Mouse (Mus musculus) neural tube, embryonic 14.5 days (tissue): ENCODE results near the gene Ctdnep1. TPM values are rescaled to one million over a fixed set of nuclear protein-coding genes. Genes with fewer than 3 reads are reported as not detected.
A peak's percentile ranks its signal among the peaks of the same experiment; 100 is the strongest.
"Not testable (repeated sequence)": the region's sequence is repeated elsewhere in the genome, so short reads cannot be mapped to it uniquely, and the experiment has no call there.

Experiments
- ATAC-seq: fragments of 200-750 bp; cut with Nextera tagmentation; 2 replicates; pipeline ENCODE4 v1.8.0; 2017; ENCODE audit warnings: low read depth, mild to moderate bottlenecking, moderate TSS enrichment, moderate library complexity
- H3K27ac ChIP-seq: fragments of 300-500 bp; sonication (generic); 2 replicates; pipeline ENCODE4 v1.5.1; 2014; ENCODE audit warnings: low read depth, mild to moderate bottlenecking, control low read depth, low read length, moderate library complexity, mixed read lengths
- H3K27me3 ChIP-seq: fragments of 300-500 bp; sonication (generic); 2 replicates; pipeline ENCODE4 v1.6.1; 2014; ENCODE audit warnings: low read length; ENCODE audit not compliant: control insufficient read depth, insufficient read depth
- H3K36me3 ChIP-seq: fragments of 300-500 bp; sonication (generic); 2 replicates; pipeline ENCODE4 v1.6.1; 2014; ENCODE audit warnings: low read length, mixed read lengths; ENCODE audit not compliant: control insufficient read depth, insufficient read depth
- H3K4me1 ChIP-seq: fragments of 300-500 bp; sonication (generic); 2 replicates; pipeline ENCODE4 v1.6.1; 2014; ENCODE audit warnings: low read length; ENCODE audit not compliant: control insufficient read depth, insufficient read depth
- H3K4me2 ChIP-seq: fragments of 300-500 bp; sonication (generic); 2 replicates; pipeline ENCODE4 v1.6.1; 2014; ENCODE audit warnings: mild to moderate bottlenecking, low read depth, low read length, control low read depth
- H3K4me3 ChIP-seq: fragments of 300-500 bp; sonication (generic); 2 replicates; pipeline ENCODE4 v1.5.1; 2014; ENCODE audit warnings: low read depth, low read length, control low read depth, mixed read lengths
- H3K9ac ChIP-seq: fragments of 300-500 bp; sonication (generic); replicated peaks from 2 replicates; pipeline ENCODE4 v1.6.1; 2014; ENCODE audit warnings: low read depth, mild to moderate bottlenecking, control low read depth, low read length, mixed read lengths
- H3K9me3 ChIP-seq: fragments of 300-500 bp; sonication (generic); 2 replicates; pipeline ENCODE4 v1.6.1; 2016; ENCODE audit warnings: low read length; ENCODE audit not compliant: control insufficient read depth
- WGBS: fragments of 180-500 bp; shearing (Covaris S2); extraction: QIAGEN DNeasy Blood & Tissue Kit; methylation state at CpG from one replicate; pipeline ENCODE4 v1.1.7; 2014; 5-methylcytosine and 5-hydroxymethylcytosine counted together
- polyA plus RNA-seq: library from polyadenylated mRNA; unstranded; fragments of >200 nt; fragmentation: Nextera tagmentation; extraction: Ambion mirVana; gene quantifications from 2 replicates; pipeline ENCODE4 v1.2.1, GENCODE M21; 2014

Gene Ctdnep1
- polyA plus RNA-seq, 1 experiment from 2014 or later, result 26.5 TPM

DNA sequence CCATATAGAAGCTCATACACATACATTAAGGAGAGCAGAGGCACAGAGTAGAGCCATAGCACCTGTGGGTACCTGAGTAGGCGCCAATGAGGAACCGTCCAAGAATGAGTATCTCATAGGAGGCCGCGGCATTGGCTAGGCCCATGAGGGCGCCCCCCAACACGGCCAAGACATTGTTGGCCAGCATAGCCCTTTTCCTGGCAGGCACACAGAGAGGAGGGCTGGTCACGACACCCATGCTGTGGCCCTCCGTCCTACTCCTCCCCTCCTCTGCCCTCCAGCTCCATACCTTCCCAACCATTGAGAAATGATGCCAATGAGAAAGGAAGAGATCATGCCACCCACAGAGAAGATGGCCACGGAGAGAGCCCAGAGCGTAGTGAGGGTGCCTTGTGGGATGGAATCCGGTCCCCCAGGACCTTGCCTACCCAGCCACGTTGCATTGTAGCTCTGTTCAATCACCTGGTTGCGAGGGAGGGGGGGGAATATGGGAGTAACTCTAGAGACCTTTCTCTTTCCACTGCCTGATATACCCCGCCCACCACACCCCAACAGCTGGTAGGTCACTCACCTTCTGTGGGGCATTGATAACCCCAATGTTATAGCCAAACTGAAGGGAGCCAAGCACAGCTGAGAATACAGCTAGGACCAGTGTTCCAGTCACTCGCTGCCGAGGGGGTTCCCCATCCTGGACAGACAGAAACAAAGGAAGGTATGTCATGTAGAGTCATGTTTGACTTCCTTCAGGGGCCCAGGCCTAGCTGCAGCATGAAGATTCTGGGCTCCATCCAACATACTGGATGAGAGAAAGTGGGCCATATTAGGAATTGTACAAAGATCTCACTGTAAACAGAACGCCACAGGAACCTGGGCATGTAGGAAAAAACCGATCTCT, 34.7 kb upstream of the Ctdnep1 start:
- H3K36me3 ChIP-seq, result no peaks in the 10 kb centered on the region
- WGBS, result 93% methylated on average over 18 of the region's 18 CpGs

DNA sequence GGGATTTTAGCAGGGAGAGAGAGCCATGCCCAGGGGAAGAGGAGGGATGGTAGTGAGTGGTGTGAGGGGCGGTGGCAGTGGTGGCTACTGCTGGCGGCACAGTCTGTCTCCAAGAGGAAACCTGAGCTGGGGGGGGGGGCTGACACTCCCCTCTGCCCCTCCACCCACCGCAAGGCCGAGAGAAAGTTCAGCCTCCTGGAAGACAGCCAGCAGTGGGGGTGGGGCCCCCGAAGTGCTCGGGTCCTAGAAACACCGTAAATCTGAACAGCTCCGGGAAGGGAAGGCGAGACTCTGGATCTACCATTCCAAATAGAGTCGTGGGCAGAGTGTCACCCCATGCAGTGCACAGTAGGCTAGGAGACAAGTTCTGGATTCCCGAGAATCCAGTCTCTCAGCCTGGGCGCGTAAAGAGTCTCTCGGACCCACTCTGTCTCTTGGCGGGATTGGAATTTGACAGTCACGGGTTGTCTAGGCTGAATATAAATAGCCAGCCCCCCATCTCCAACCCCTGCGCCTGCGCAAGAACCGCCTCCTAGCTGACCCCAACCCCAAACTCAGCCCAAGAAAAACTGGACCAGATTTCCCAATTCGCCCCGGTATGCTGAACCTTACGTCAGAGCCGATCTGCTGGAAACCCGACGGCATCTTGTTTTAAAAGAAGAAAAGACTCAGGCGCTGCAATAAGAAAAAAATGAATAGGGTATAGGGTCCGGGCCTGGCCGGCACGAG, 33.5 kb upstream of the Ctdnep1 start:
- Histone ChIP-seq H3K4me1 (peaks cover 4% of the 10 kb centered on the region; the same call in 1 of the 2 replicates), H3K27ac (no peak overlapping the region), H3K9me3 (no peaks in the 10 kb centered on the region), H3K4me3 (peak overlapping the region; percentile 38), H3K36me3 (no peaks in the 10 kb centered on the region), H3K9ac (peak overlapping the region; percentile 39; the same call in 1 of the 2 replicates), H3K4me2 (peak overlapping the region; percentile 50), H3K27me3 (peaks cover 3% of the 10 kb centered on the region; the same call in 1 of the 2 replicates)
- peak; percentile 48 for ATAC-seq
- 3% methylated on average over 28 of the region's 29 CpGs for WGBS

More for the DNA sequence above, 34.7 kb upstream of the Ctdnep1 start:
- Histone ChIP-seq H3K4me3 (no peak overlapping the region), H3K9me3 (no peaks in the 10 kb centered on the region), H3K27me3 (peaks cover 3% of the 10 kb centered on the region; the same call in 1 of the 2 replicates), H3K4me1 (peaks cover 4% of the 10 kb centered on the region; the same call in 1 of the 2 replicates), H3K9ac (no peak overlapping the region), H3K4me2 (no peak overlapping the region), H3K27ac (no peak overlapping the region)
- ATAC-seq, result no peak

DNA sequence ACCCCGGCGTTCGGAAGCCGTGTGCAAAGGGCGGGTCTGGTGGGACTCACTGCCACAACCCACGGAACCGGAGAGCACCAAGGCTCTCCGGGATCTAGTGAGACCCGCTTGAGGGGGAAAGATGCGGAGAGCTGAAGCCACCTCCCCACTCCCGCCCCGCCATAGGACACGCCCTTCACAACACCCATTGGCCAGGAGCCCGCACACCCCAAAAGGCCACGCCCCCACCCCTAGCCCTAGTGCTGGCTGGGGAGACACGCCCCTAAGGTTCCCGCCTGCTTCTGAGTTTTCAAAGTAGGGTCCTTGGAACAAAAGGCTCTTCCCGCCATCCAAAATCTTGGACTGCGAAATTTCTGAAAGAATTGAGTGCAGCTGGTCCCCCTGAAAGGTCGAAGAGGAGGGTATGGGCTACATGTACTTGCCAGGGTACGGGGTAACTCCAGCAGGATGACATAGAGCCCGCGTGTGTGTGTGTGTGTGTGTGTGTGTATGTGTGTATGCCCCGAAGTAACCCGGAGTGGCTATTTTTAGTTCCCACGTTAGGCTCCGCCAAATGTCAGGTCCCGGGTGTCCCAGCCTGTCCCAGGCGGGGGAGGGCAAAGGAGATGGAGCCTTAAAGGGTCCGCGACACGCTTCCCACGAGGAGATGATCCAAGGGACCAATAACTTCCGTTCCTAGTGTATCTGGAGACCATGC, 32.7 kb upstream of the Ctdnep1 start, which contains the start of gene Slc2a4:
Slc2a4 (minus strand) TSS at position 123 of the 697 bp plus-strand sequence.
- H3K9me3 ChIP-seq, result no peaks in the 10 kb centered on the region
- peaks cover 4% of the 10 kb centered on the region; the same call in 1 of the 2 replicates for H3K4me1 ChIP-seq
- peak; percentile 95 for ATAC-seq
- peak within 1 kb of the TSS; percentile 50 for H3K4me2 ChIP-seq
- WGBS, result under 1% methylated on average over 34 of the region's 34 CpGs
- no peak within 1 kb of the TSS for H3K27ac ChIP-seq
- no peaks in the 10 kb centered on the region for H3K36me3 ChIP-seq
- H3K9ac ChIP-seq, result peak within 1 kb of the TSS; percentile 39; the same call in 1 of the 2 replicates
- peak within 1 kb of the TSS; percentile 38 for H3K4me3 ChIP-seq
- peaks cover 3% of the 10 kb centered on the region; the same call in 1 of the 2 replicates for H3K27me3 ChIP-seq

DNA sequence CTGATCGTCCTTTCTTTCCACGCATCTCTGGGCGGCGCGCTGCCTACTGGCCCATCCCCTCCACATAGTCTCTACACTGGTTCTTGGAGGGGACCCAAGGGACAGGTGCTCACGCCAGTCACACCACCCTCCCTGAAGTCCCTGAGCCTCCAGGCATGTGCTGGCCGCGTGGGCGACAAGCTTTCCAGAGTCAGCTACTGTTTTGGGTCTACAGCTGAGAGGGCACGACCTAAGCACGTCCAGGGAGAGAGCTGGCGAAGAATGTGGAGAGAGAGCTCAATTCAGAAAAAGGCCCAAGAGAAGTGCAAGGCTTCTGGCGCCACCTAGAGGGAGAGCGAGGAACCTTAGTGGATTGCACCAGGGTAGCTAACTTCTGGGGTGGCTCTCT, 32.2 kb upstream of the Ctdnep1 start:
- Histone ChIP-seq H3K4me3 (peak overlapping the region; percentile 38; the same call in 1 of the 2 replicates), H3K9me3 (no peaks in the 10 kb centered on the region), H3K4me1 (peaks cover 4% of the 10 kb centered on the region; the same call in 1 of the 2 replicates), H3K4me2 (peak overlapping the region; percentile 50), H3K9ac (no peak overlapping the region), H3K27me3 (peaks cover 3% of the 10 kb centered on the region; the same call in 1 of the 2 replicates), H3K36me3 (no peaks in the 10 kb centered on the region), H3K27ac (no peak overlapping the region)
- ATAC-seq, result peak; percentile 52; the same call in 1 of the 2 replicates
- under 1% methylated on average over 14 of the region's 14 CpGs for WGBS

DNA sequence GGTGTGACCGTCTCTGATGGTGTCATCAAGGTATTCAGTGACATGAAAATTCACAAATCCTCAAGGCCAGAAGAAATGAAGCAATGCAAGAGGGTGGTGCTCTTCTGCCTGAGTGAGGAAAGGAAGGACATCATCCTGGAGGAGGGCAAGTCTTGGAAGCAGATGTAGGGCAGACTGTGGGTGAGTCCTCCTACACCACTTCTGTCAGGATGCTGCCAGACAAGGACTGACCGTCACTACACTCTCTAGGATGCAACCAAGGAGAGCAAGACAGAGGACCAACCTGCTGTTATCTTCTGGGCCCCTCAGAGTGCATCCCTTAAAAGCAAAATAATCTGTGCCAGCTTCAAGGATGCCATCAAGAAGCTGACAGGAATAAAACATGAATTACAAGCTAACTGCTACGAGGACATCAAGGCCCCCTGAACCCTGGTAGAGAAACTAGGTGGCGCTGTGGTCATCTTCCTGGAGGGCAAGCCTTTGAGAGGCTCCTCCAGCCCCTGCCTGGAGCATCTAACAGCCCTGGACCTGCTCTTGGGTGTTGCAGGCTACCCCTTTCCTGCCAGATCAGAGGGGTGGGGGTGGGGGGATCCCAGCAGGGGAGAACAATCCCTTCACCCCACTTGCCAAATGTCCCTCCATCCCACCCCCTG, 30.0 kb upstream of the Ctdnep1 start:
- H3K9me3 ChIP-seq, result no peaks in the 10 kb centered on the region
- H3K4me1 ChIP-seq, result peaks cover 4% of the 10 kb centered on the region; the same call in 1 of the 2 replicates
- no peak overlapping the region for H3K4me3 ChIP-seq
- no peak overlapping the region for H3K4me2 ChIP-seq
- peaks cover 3% of the 10 kb centered on the region; the same call in 1 of the 2 replicates for H3K27me3 ChIP-seq
- no peaks in the 10 kb centered on the region for H3K36me3 ChIP-seq
- no peak for ATAC-seq
- WGBS, result 44% methylated on average over 4 of the region's 4 CpGs
- no peak overlapping the region for H3K27ac ChIP-seq
- H3K9ac ChIP-seq, result no peak overlapping the region

DNA sequence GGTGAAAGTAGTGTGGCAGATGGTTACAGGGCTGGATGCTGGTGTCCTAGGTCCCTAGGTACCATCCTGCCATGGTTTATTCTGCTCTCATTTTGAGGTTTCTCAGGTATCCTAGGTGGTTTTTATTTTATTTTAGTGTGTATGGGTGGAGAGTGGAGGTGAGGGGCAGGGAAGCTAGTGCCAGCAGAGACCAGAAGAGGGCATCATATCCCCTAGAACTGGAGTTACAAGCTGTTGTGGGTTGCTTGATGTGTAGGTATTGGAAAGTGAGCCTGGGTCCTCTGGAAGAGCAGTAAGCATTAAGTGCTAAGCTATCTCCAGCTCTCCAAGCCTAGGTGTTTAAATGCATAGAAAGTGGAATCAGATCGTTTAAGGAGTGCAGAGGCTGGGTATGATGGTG, 28.7 kb upstream of the Ctdnep1 start:
- H3K9me3 ChIP-seq, result no peaks in the 10 kb centered on the region
- no peak overlapping the region for H3K4me3 ChIP-seq
- H3K4me2 ChIP-seq, result no peak overlapping the region
- peaks cover 4% of the 10 kb centered on the region; the same call in 1 of the 2 replicates for H3K4me1 ChIP-seq
- H3K27ac ChIP-seq, result no peak overlapping the region
- no peak for ATAC-seq
- no peaks in the 10 kb centered on the region for H3K36me3 ChIP-seq
- H3K27me3 ChIP-seq, result peaks cover 3% of the 10 kb centered on the region; the same call in 1 of the 2 replicates
- no peak overlapping the region for H3K9ac ChIP-seq
- 48% methylated on average over 1 of the region's 1 CpGs for WGBS

DNA sequence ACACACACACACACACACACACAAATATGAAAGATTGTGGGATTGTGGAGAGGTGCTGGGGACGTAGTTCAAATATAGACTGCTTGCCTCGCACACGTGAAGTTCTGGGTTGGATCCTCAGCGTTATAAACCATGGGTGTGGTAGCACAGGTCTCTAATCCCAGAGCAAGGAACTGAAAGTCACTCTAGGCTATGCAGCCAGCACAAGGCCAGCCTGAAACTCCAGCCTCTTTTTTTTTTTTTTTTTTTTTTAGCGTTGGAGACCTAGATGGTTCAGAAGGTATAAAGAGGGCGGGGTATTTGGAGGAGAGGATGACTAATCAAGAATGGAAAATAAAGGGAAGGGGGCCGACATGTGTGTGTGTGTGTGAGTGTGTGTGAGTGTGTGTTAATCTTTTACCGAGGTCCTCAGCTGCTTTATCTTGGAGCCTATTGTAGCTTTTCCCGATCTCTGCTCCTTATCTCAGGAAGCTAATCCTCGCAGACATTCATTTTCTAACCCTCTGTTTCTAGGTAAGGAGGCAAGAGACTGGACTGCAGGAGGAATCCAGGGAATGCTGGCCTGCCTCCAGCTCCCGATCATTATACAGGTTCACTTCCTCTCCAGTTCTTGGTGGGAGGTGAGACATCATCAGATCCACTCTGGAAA, 27.6 kb upstream of the Ctdnep1 start:
- WGBS, result 73% methylated on average over 11 of the region's 11 CpGs
- no peak overlapping the region for H3K9ac ChIP-seq

DNA sequence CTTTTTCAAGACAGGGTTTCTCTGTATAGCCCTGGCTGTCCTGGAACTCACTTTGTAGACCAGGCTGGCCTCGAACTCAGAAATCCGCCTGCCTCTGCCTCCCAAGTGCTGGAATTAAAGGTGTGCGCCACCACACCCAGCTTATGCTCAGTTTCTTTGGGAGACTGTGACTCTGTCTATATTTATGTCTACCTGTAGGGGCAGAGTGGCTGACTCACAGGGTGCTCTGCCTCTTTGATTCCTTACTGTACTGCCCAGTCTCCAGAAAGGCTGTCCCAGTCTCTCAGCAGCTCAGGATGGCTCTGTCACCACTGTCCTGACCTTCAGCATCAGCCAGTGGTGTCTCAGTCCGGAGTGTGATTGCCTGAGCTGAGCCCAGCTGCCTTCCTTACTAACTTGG, 25.3 kb upstream of the Ctdnep1 start:
- ATAC-seq, result not testable (repeated sequence)
- 84% methylated on average over 4 of the region's 4 CpGs for WGBS

More for the DNA sequence above, 27.6 kb upstream of the Ctdnep1 start:
- no peak overlapping the region for H3K4me3 ChIP-seq
- peaks cover 4% of the 10 kb centered on the region; the same call in 1 of the 2 replicates for H3K4me1 ChIP-seq
- no peaks in the 10 kb centered on the region for H3K9me3 ChIP-seq
- H3K36me3 ChIP-seq, result no peaks in the 10 kb centered on the region
- no peak overlapping the region for H3K4me2 ChIP-seq
- no peaks in the 10 kb centered on the region for H3K27me3 ChIP-seq
- H3K27ac ChIP-seq, result no peak overlapping the region
- no peak for ATAC-seq

More for the DNA sequence above, 25.3 kb upstream of the Ctdnep1 start:
- not testable (repeated sequence) for H3K4me2 ChIP-seq, H3K27ac ChIP-seq, H3K36me3 ChIP-seq, H3K4me1 ChIP-seq, H3K27me3 ChIP-seq, H3K9ac ChIP-seq, H3K4me3 ChIP-seq, H3K9me3 ChIP-seq
